Comparison of ENCODE assay signal across 27 mouse cellular contexts in genomic region chr9:54097091-54097490, GRCm38 (mm10). TPM values are rescaled to one million over a fixed set of nuclear protein-coding genes. Genes with fewer than 3 reads are reported as not detected.
A peak's percentile ranks its signal among the peaks of the same experiment; 100 is the strongest.
DNase-seq lines count a peak whose midpoint lies in the region; ATAC-seq and TF ChIP-seq lines count a peak whose summit lies in the region.
"Had no signal": no experiment of that assay in that cellular context is flagged by ENCODE, and none has a peak within 500 bp of the region (broad histone marks: within the 10 kb centered on the region; RNA-seq: fewer than 3 reads in every experiment).

No protein-coding gene starts in this region.

- intact Hi-C loops in left cerebral cortex, adult 2 months (cut with DNase I), result no loop called here

- H3K4me3 ChIP-seq in layer of hippocampus, adult 2 months, result no peak overlapping the region
- no peak overlapping the region for H3K4me3 ChIP-seq in left cerebral cortex, adult 2 months
- H3K4me3 ChIP-seq: forebrain, embryonic 10.5 days; forebrain, embryonic 13.5 days; heart, adult 2 months; heart, embryonic 10.5 days; heart, embryonic 13.5 days had no signal

- TF ChIP-seq CTCF in layer of hippocampus, adult 2 months (conservative IDR thresholded peaks at IDR 0.05), result no peak
- TF ChIP-seq CTCF in left cerebral cortex, adult 2 months (IDR thresholded peaks at IDR 0.05), result no peak

- no peak overlapping the region for H3K27ac ChIP-seq in layer of hippocampus, adult 2 months
- no peak overlapping the region for H3K27ac ChIP-seq in left cerebral cortex, adult 2 months
- H3K27ac ChIP-seq: forebrain, embryonic 10.5 days; forebrain, embryonic 13.5 days; heart, adult 2 months; heart, embryonic 10.5 days; heart, embryonic 13.5 days; hindbrain, embryonic 14.5 days; hindbrain, postnatal 0 days had no signal

- ATAC-seq in frontal cortex, adult (ENCODE audit: low TSS enrichment), result peak; percentile 57
- ATAC-seq: activated CD4-positive, CD25-positive, alpha-beta regulatory T cell, adult 4 months; forebrain, embryonic 13.5 days; forebrain, embryonic 16.5 days; hindbrain, postnatal 0 days had no signal

- no peak for DNase-seq in frontal cortex, postnatal 10 days (ENCODE audit: low spot score in 2 of 2)
- peak; percentile 21 for DNase-seq in layer of hippocampus, adult 11-12 months (ENCODE audit: low spot score)
- no peak for DNase-seq in layer of hippocampus, adult 2 months (ENCODE audit: low spot score in 2 of 2)
- DNase-seq in left cerebral cortex, adult 18-20 months (ENCODE audit: low spot score in 2 of 2), result peak; percentile 9 to 32
- DNase-seq in left cerebral cortex, adult 2 months (ENCODE audit: extremely low spot score in 1 of 2, low spot score in 2 of 2), result no peak
- peak; percentile 25 to 26 for DNase-seq in right cerebral cortex, adult 2 months (ENCODE audit: low spot score in 2 of 2)
- DNase-seq in right cerebral cortex, postnatal 10 days (ENCODE audit: low spot score in 2 of 2), result no peak
- DNase-seq: adrenal gland, adult 8-10 months; adrenal gland, postnatal 25 days; cerebellum, adult 18-20 months; cerebellum, adult 9-10 months; cerebellum, postnatal 14 days; gastrocnemius, postnatal 10 days; gastrocnemius, postnatal 36 days; heart, adult 2 months; heart, postnatal 14 days; heart, postnatal 4 days had no signal

RNA-seq across cellular contexts. Expression of gene Tnfaip8l3, which starts 28.9 kb away (rescaled TPM):
- 10 to 100 TPM; 28.3 to 29.6 TPM for total RNA-seq in layer of hippocampus, adult 2 months (2021)
- total RNA-seq in left cerebral cortex, adult 18-20 months (2021), result 10 to 100 TPM in 1 of 2 experiments, 1 to 10 TPM in 1; 9.1 to 11.7 TPM
- total RNA-seq in left cerebral cortex, adult 2 months (2021), result 1 to 10 TPM; 7.9 to 8.6 TPM
- total RNA-seq: gastrocnemius, postnatal 36 days; granulocyte monocyte progenitor cell, adult 5-6 weeks had no signal

Comparison
In these comparisons a context has a peak if more than half of its experiments do, and no peak if none do; other contexts are left out.
1. DNase-seq: peak in layer of hippocampus, adult 11-12 months (single experiment), left cerebral cortex, adult 18-20 months (2 of 2) and right cerebral cortex, adult 2 months (2 of 2); none in frontal cortex, postnatal 10 days (0 of 2), layer of hippocampus, adult 2 months (0 of 2), left cerebral cortex, adult 2 months (0 of 2) and right cerebral cortex, postnatal 10 days (0 of 2).